Mouse (Mus musculus) heart, embryonic 12.5 days (tissue): Measurements from ENCODE around the gene Tbx18. TPM values are rescaled to one million over a fixed set of nuclear protein-coding genes. Genes with fewer than 3 reads are reported as not detected.

Source experiments
- ATAC-seq: fragments of 200-750 bp; cut with Nextera tagmentation; 2 replicates; pipeline ENCODE4 v1.8.0; 2017; ENCODE audit warnings: moderate TSS enrichment, moderate library complexity; ENCODE audit not compliant: insufficient number of reproducible peaks, low FRiP score
- H3K27ac ChIP-seq: fragments of 300-500 bp; sonication (generic); 2 replicates; pipeline ENCODE4 v1.5.1; 2016; ENCODE audit warnings: mild to moderate bottlenecking, moderate library complexity; ENCODE audit not compliant: poor library complexity, severe bottlenecking
- H3K27me3 ChIP-seq: fragments of 300-500 bp; sonication (generic); replicated peaks from 2 replicates; pipeline ENCODE4 v1.6.1; 2016; ENCODE audit warnings: mild to moderate bottlenecking, moderate library complexity
- H3K36me3 ChIP-seq: fragments of 300-500 bp; sonication (generic); 2 replicates; pipeline ENCODE4 v1.6.1; 2016; ENCODE audit warnings: mild to moderate bottlenecking, moderate library complexity
- H3K4me1 ChIP-seq: fragments of 300-500 bp; sonication (generic); replicated peaks from 2 replicates; pipeline ENCODE4 v1.6.1; 2016; ENCODE audit warnings: mild to moderate bottlenecking
- H3K4me2 ChIP-seq: fragments of 300-500 bp; sonication (generic); 2 replicates; pipeline ENCODE4 v1.6.1; 2016; ENCODE audit warnings: mild to moderate bottlenecking, moderate library complexity
- H3K4me3 ChIP-seq: fragments of 300-500 bp; sonication (generic); 2 replicates; pipeline ENCODE4 v1.5.1; 2016; ENCODE audit warnings: mild to moderate bottlenecking
- H3K9ac ChIP-seq: fragments of 300-500 bp; sonication (generic); 2 replicates; pipeline ENCODE4 v1.6.1; 2016; ENCODE audit warnings: mild to moderate bottlenecking, moderate library complexity
- H3K9me3 ChIP-seq: fragments of 300-500 bp; sonication (generic); replicated peaks from 2 replicates; pipeline ENCODE4 v1.6.1; 2016; ENCODE audit warnings: mild to moderate bottlenecking, moderate library complexity
- whole genome bisulfite sequencing: fragments of 180-500 bp; shearing (Covaris S2); methylation state at CpG from one replicate; pipeline ENCODE4 v1.1.7; 2016; 5-methylcytosine and 5-hydroxymethylcytosine counted together
- polyA plus RNA-seq: library from polyadenylated mRNA; unstranded; fragments of >200 nt; fragmentation: Nextera tagmentation; extraction: Ambion mirVana; gene quantifications from 2 replicates; pipeline ENCODE4 v1.2.1, GENCODE M21; 2016

The Tbx18 gene
- polyA plus RNA-seq: 18.9 and 20.7 TPM in 2 replicates

- Histone ChIP-seq H3K36me3 (no peaks in the 10 kb centered on the region), H3K9ac (peak within 1 kb of the TSS; percentile 87), H3K4me2 (peak within 1 kb of the TSS; percentile 73), H3K27me3 (peaks cover 39% of the 10 kb centered on the region), H3K9me3 (no peaks in the 10 kb centered on the region), H3K4me1 (peaks cover 14% of the 10 kb centered on the region; the same call in 1 of the 2 replicates), H3K27ac (peak within 1 kb of the TSS; percentile 87), H3K4me3 (peak within 1 kb of the TSS; percentile 72)
- under 1% methylated on average over 27 of the region's 27 CpGs for WGBS
- ATAC-seq: peak; percentile 72; the same call in 1 of the 2 replicates
These were observed at the start of gene Tbx18 for GRCm38 (mm10) chr9:87730961-87731535. Gene Tbx18, minus strand, starts transcription at chr9:87731260.

DNA sequence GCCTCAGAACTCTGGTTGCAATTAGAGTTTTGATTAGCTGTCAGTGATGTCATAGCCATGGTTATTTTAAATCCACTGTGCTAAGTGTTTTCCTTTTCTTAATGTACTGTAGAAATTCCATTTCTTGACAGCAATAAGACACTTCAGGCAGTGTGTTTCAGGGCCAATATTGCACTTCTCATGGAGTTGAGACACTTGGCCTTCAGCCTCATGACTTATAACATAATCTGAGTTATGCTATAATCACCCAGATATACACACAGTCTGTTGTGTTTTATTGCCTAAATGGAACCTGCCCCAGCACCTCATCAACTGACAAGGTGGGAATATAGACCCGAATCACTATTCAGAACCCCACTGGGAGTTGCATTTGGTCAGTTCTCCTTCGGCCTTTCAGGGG is 42.9 kb upstream of the Tbx18 start:
- Histone ChIP-seq H3K27ac (no peak overlapping the region), H3K4me1 (no peaks in the 10 kb centered on the region), H3K9me3 (no peaks in the 10 kb centered on the region), H3K27me3 (0 out of 2 replicates have a peak, but pooled peaks cover under 1% of the 10 kb centered on the region), H3K4me2 (no peak overlapping the region), H3K36me3 (no peaks in the 10 kb centered on the region), H3K4me3 (no peak overlapping the region), H3K9ac (no peak overlapping the region)
- WGBS: 73% methylated on average over 2 of the region's 2 CpGs
- ATAC-seq: no peak

GRCm38 (mm10) chr9:87755621-87756020 is 24.6 kb upstream of the Tbx18 start:
- no peak overlapping the region for H3K4me3 ChIP-seq
- no peak for ATAC-seq
- 77% methylated on average over 4 of the region's 4 CpGs for WGBS
- H3K4me2 ChIP-seq: no peak overlapping the region
- no peak overlapping the region for H3K9ac ChIP-seq
- no peaks in the 10 kb centered on the region for H3K9me3 ChIP-seq
- no peaks in the 10 kb centered on the region for H3K36me3 ChIP-seq
- H3K27ac ChIP-seq: no peak overlapping the region
- no peaks in the 10 kb centered on the region for H3K27me3 ChIP-seq
- H3K4me1 ChIP-seq: no peaks in the 10 kb centered on the region

DNA sequence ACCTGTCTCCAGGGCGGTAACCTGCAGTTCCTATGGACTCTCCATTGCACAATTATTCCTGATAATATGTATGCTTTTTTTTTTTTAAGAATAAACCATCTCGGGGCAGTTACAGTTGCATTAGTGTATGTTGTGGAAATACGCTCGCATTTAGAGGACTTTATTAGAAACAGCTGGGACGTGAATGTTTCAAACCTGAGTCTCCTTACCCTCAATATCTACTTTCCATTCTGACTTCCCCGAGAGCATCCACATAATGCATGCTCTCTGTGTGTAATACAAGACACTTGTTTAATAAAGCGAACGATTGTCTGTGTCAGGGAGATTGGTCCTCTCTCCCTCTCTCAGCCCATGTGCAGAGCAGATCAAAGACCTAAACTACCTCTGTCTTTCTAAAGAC is 10.5 kb upstream of the Tbx18 start:
- Histone ChIP-seq H3K4me2 (no peak overlapping the region), H3K27me3 (peaks cover 56% of the 10 kb centered on the region), H3K4me3 (no peak overlapping the region), H3K36me3 (no peaks in the 10 kb centered on the region), H3K4me1 (peaks cover 13% of the 10 kb centered on the region), H3K9ac (no peak overlapping the region), H3K9me3 (no peaks in the 10 kb centered on the region), H3K27ac (no peak overlapping the region)
- WGBS: 76% methylated on average over 8 of the region's 8 CpGs
- ATAC-seq: no peak

- Histone ChIP-seq H3K36me3 (no peaks in the 10 kb centered on the region), H3K4me3 (peak overlapping the region; percentile 47), H3K9ac (peak overlapping the region; percentile 55; the same call in 1 of the 2 replicates), H3K9me3 (no peaks in the 10 kb centered on the region), H3K27me3 (peaks cover 64% of the 10 kb centered on the region), H3K27ac (no peak overlapping the region), H3K4me1 (peaks cover 13% of the 10 kb centered on the region), H3K4me2 (peak overlapping the region; percentile 78)
- 4% methylated on average over 11 of the region's 11 CpGs for WGBS
- peak; percentile 72 for ATAC-seq
These were observed 9.6 kb upstream of the Tbx18 start for GRCm38 (mm10) chr9:87740667-87741066.

- peak overlapping the region; percentile 78 for H3K4me2 ChIP-seq
- H3K4me3 ChIP-seq: peak overlapping the region; percentile 47
- peaks cover 13% of the 10 kb centered on the region for H3K4me1 ChIP-seq
- no peak overlapping the region for H3K27ac ChIP-seq
- ATAC-seq: peak; percentile 56
- 2% methylated on average over 20 of the region's 20 CpGs for WGBS
- H3K27me3 ChIP-seq: peaks cover 68% of the 10 kb centered on the region
- H3K36me3 ChIP-seq: no peaks in the 10 kb centered on the region
- H3K9me3 ChIP-seq: no peaks in the 10 kb centered on the region
- H3K9ac ChIP-seq: peak overlapping the region; percentile 55; the same call in 1 of the 2 replicates
These were observed 9.2 kb upstream of the Tbx18 start for GRCm38 (mm10) chr9:87740241-87740645.

GRCm38 (mm10) chr9:87739543-87740161 is 8.6 kb upstream of the Tbx18 start:
- peaks cover 70% of the 10 kb centered on the region for H3K27me3 ChIP-seq
- H3K9me3 ChIP-seq: no peaks in the 10 kb centered on the region
- H3K36me3 ChIP-seq: no peaks in the 10 kb centered on the region
- 1% methylated on average over 41 of the region's 41 CpGs for WGBS
- peak overlapping the region; percentile 66 for H3K9ac ChIP-seq
- peak overlapping the region; percentile 47 for H3K4me3 ChIP-seq
- peaks cover 13% of the 10 kb centered on the region for H3K4me1 ChIP-seq
- H3K27ac ChIP-seq: no peak overlapping the region; the same call in 1 of the 2 replicates
- ATAC-seq: peak; percentile 62
- H3K4me2 ChIP-seq: peak overlapping the region; percentile 78

DNA sequence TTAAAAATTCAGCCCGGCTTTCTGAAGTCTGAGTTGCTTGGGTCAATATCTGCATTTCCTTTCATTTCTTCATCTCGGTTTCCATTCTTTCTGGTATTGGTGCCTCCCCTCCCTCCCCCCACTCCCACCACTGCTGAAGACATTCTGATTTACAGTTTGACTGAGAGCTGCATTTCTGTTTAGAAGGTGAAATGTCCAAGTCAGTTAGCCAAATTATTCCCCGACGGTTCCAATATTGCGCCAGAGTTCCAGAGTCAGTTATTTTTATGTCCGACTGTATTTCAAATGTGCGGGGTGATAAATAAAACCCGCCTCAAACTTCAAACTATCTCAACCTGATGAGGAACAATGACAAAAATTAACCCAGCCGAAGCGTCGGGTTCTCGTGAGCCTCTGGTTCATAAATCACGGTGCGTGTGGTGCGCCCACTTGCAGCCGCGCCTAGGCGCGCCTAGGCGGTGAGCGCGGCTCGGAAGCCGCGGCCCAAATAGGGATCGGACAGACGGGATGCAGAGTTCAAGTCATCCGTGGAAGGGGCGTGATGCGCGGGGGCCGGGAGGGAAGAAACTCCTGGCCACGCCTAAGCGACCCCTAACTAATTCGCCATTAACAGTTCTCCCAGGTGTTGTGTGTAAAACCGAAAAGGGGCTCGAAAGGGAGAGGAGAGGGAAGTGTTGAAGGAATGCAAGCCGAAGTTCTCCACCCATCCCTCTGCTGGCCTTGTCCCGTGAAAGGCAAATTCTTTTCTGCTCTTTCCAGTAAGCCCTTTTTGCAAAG is 7.9 kb upstream of the Tbx18 start:
- WGBS: under 1% methylated on average over 39 of the region's 39 CpGs
- Histone ChIP-seq H3K4me2 (peak overlapping the region; percentile 78), H3K27ac (no peak overlapping the region), H3K36me3 (no peaks in the 10 kb centered on the region), H3K27me3 (peaks cover 70% of the 10 kb centered on the region), H3K9ac (peak overlapping the region; percentile 66), H3K9me3 (no peaks in the 10 kb centered on the region), H3K4me3 (peak overlapping the region; percentile 47), H3K4me1 (peaks cover 13% of the 10 kb centered on the region)
- no peak for ATAC-seq

GRCm38 (mm10) chr9:87738123-87738522 is 7.1 kb upstream of the Tbx18 start:
- WGBS: 2% methylated on average over 13 of the region's 13 CpGs

GRCm38 (mm10) chr9:87737271-87737670 is 6.2 kb upstream of the Tbx18 start:
- ATAC-seq: no peak
- H3K27me3 ChIP-seq: peaks cover 72% of the 10 kb centered on the region
- no peaks in the 10 kb centered on the region for H3K36me3 ChIP-seq
- WGBS: 10% methylated on average over 4 of the region's 4 CpGs
- H3K9ac ChIP-seq: no peak overlapping the region
- no peak overlapping the region for H3K4me3 ChIP-seq
- no peak overlapping the region for H3K4me2 ChIP-seq
- H3K4me1 ChIP-seq: peaks cover 26% of the 10 kb centered on the region
- H3K27ac ChIP-seq: no peak overlapping the region
- H3K9me3 ChIP-seq: no peaks in the 10 kb centered on the region

More at GRCm38 (mm10) chr9:87738123-87738522, 7.1 kb upstream of the Tbx18 start:
- Histone ChIP-seq H3K27ac (no peak overlapping the region), H3K9me3 (no peaks in the 10 kb centered on the region), H3K27me3 (peaks cover 72% of the 10 kb centered on the region), H3K4me2 (peak overlapping the region; percentile 78), H3K4me1 (peaks cover 19% of the 10 kb centered on the region), H3K36me3 (no peaks in the 10 kb centered on the region), H3K4me3 (0 out of 2 replicates have a peak overlapping the region, but pooled peaks have one; percentile 1), H3K9ac (no peak overlapping the region)
- no peak for ATAC-seq

DNA sequence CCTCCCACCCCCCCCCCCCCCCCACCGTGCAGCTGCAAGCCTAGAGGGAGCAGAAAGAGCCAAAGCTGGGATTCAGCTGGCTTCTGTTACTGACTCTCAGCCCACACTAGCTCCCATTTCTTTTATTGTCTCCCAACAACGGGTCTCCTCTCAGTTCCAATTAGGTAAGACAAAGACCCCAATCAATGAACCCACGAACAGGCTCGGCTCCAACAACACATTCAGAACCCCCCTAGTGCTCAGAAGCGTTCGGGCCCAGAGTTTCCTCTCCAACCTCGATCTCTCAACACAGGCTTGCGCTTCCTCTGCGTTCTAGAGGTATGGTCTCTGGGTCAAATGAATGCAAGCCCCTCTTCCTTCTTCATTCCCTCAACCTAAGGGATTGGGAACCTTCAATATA is 4.0 kb upstream of the Tbx18 start:
- Histone ChIP-seq H3K4me1 (peaks cover 23% of the 10 kb centered on the region), H3K9me3 (no peaks in the 10 kb centered on the region), H3K9ac (no peak overlapping the region), H3K36me3 (no peaks in the 10 kb centered on the region), H3K27me3 (peaks cover 54% of the 10 kb centered on the region), H3K4me3 (no peak overlapping the region), H3K4me2 (no peak overlapping the region), H3K27ac (no peak overlapping the region)
- 12% methylated on average over 9 of the region's 9 CpGs for WGBS
- ATAC-seq: no peak
